Mouse (Mus musculus): ENCODE measurements at regions not wholly inside any gene's neighbourhood (a gene's known extent, or its start where the extent isn't known, plus 50 kb on each side); places are given as distances from the start of the nearest gene placed in this dataset.

- Histone ChIP-seq H3K4me3 (replicated peaks) (no peak overlapping the region), H3K36me3 (no peaks in the 10 kb centered on the region), H3K9me3 (replicated peaks) (no peaks in the 10 kb centered on the region), H3K27me3 (no peaks in the 10 kb centered on the region), H3K27ac (no peak overlapping the region), H3K4me2 (no peak overlapping the region), H3K4me1 (no peaks in the 10 kb centered on the region), H3K9ac (no peak overlapping the region)
- WGBS = 71% methylated on average over 7 of the region's 7 CpGs
- no peak for ATAC-seq (replicated peaks; ENCODE audit: low FRiP score)
These were observed 266.5 kb upstream of the Ppp2r3a start for GRCm38 (mm10) chr9:101518137-101518536.

GRCm38 (mm10) chr9:101510807-101511206 is 259.2 kb upstream of the Ppp2r3a start:
- 73% methylated on average over 3 of the region's 3 CpGs for WGBS
- no peak for ATAC-seq (replicated peaks; ENCODE audit: low FRiP score)
- no peak overlapping the region for H3K27ac ChIP-seq

DNA sequence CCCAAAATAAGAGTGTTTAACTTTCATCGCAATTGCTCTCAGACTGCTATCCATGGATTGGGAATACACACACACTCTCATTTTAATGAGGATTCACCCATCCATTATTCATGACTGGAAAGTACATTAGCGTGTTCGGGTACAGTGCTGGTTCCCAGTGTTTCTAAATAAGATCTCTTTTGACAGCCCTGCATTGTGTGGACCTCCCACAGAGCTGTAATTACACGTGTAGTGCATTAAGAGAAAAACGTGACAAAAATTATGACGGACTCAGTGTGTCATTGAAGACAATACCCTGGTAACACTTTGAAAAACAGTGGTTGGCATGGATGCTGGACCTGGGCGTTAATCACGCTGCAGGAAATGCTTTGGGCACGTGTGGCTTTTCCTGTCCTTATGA is 257.6 kb upstream of the Ppp2r3a start:
- 78% methylated on average over 9 of the region's 9 CpGs for WGBS
- no peak overlapping the region for H3K4me2 ChIP-seq
- H3K4me3 ChIP-seq (replicated peaks) = no peak overlapping the region
- H3K9ac ChIP-seq = no peak overlapping the region
- no peaks in the 10 kb centered on the region for H3K9me3 ChIP-seq (replicated peaks)
- H3K4me1 ChIP-seq = peaks cover 7% of the 10 kb centered on the region
- ATAC-seq (replicated peaks; ENCODE audit: low FRiP score) = no peak
- no peaks in the 10 kb centered on the region for H3K36me3 ChIP-seq
- H3K27ac ChIP-seq = no peak overlapping the region
- H3K27me3 ChIP-seq = peaks cover 2% of the 10 kb centered on the region; the same call in 1 of the 2 replicates

More at GRCm38 (mm10) chr9:101510807-101511206, 259.2 kb upstream of the Ppp2r3a start:
- Histone ChIP-seq H3K4me2 (no peak overlapping the region), H3K27me3 (peaks cover 2% of the 10 kb centered on the region; the same call in 1 of the 2 replicates), H3K4me1 (peaks cover 7% of the 10 kb centered on the region), H3K9me3 (replicated peaks) (no peaks in the 10 kb centered on the region), H3K4me3 (replicated peaks) (no peak overlapping the region), H3K36me3 (no peaks in the 10 kb centered on the region), H3K9ac (no peak overlapping the region)

DNA sequence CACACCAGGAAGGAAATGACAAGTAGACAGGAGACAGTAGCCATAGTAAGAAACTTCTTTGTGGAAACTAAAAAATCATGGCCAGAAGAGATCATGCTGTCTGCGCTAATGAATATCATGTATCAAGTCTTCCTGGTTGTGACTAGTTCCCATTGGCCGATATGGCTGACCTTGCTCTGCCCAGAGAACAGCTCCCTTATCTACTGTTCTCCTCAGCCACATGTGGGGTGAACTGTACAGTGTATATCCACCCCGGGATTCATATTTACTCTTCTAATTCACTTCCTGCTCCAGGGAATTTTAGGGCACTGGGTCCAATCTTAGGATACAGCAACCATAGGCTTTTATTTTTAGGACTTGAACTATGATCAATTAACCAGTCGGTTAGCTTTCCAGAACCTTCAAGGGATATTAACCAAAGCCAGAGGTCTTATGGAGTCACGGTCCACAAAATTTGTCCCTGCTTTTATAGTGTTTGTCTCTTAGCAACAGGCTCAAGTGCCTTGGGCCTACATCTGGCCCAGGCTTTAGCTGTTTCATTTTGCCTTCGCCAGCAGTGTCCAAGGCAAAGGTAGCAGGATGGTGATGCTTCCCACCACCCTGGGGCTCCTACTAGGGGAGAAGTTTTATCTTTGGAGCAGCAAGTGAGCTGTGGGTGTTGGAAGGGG is 255.6 kb upstream of the Ppp2r3a start:
- peaks cover 10% of the 10 kb centered on the region for H3K4me1 ChIP-seq
- H3K9ac ChIP-seq = no peak overlapping the region
- ATAC-seq (replicated peaks; ENCODE audit: low FRiP score) = peak; percentile 91
- peaks cover 2% of the 10 kb centered on the region; the same call in 1 of the 2 replicates for H3K27me3 ChIP-seq
- peak overlapping the region; percentile 23; the same call in 1 of the 2 replicates for H3K27ac ChIP-seq
- H3K4me3 ChIP-seq (replicated peaks) = no peak overlapping the region
- H3K36me3 ChIP-seq = no peaks in the 10 kb centered on the region
- 37% methylated on average over 6 of the region's 6 CpGs for WGBS
- no peak overlapping the region for H3K4me2 ChIP-seq
- H3K9me3 ChIP-seq (replicated peaks) = no peaks in the 10 kb centered on the region

DNA sequence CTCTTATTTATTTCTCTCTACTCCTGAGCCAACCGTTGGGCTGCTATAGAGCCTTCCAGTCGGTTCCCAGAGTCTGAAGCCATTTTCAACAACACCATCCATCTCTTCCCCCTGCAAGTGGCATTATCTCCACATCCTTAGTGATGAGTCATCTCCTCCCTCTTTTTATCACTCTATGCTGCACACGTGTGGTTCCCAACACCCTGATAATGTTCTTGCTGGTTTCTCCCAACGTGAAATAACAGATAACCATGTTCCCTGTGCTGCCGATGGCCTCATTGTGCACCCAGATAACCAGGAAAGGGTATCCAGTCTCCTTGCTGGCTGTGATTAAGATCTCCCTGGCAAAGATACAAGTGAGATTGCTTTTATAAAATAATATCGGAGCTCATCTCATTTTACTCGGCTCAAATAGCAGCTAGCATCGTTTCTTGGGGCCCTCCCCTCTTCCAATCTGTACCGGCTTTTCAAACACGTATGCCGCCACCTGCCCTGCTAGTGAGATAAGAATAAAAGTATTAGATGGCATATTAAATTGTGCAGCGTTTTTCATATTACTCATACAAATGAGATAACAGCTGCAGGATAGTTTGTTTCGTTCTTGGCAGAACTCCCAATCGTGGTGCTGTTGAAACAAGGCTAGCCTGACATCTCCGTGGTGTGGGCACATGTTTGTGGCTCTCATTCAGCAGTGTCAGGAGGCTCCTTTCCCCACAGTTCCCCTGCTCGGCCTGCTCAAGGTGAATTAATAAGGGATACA is 250.3 kb upstream of the Ppp2r3a start:
- H3K4me1 ChIP-seq = peaks cover 4% of the 10 kb centered on the region; the same call in 1 of the 2 replicates
- WGBS = 76% methylated on average over 16 of the region's 16 CpGs
- no peak overlapping the region for H3K27ac ChIP-seq
- no peaks in the 10 kb centered on the region for H3K27me3 ChIP-seq
- H3K36me3 ChIP-seq = no peaks in the 10 kb centered on the region
- H3K4me2 ChIP-seq = no peak overlapping the region
- no peak for ATAC-seq (replicated peaks; ENCODE audit: low FRiP score)
- H3K9me3 ChIP-seq (replicated peaks) = no peaks in the 10 kb centered on the region
- no peak overlapping the region for H3K4me3 ChIP-seq (replicated peaks)
- H3K9ac ChIP-seq = no peak overlapping the region

DNA sequence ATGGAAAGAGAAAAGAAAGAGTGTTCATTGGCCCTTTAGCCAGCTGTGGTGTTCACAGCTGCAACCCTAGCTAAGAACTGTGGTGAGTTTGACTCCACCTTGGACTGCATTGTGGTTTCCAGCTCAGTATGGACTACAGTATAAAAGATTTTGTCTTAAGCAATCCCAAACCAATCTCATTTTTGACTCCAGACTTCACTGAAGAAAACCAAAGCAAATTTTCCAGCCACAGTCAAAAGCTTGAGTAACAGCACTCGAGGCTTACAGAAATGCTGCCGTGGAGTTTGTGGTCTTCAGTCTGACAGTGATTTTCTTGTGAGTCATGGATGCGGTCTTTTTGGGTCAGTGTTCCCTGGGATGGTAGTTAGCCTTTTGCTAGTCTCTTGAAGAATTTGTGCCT is 249.4 kb upstream of the Ppp2r3a start:
- WGBS = 83% methylated on average over 3 of the region's 3 CpGs
- no peaks in the 10 kb centered on the region for H3K27me3 ChIP-seq

DNA sequence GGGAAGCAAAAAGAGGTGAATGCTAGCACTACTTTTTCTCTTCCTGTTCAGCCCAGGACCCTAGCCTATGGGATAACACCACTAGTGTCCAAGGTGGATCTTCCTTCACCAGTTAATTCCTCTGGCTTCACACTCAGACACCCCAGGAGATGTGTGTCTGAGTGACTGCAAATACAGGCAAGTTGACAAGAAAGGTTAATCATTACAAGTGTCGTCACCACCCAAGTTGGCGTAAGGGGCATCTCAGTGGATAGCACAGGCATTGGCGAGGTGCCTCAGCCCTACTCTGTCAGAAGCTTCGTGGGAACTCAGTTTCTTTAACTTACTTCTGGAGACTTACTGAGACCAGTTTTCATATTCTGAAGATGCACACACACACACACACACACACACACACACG is 247.1 kb upstream of the Ppp2r3a start:
- H3K36me3 ChIP-seq = no peaks in the 10 kb centered on the region
- 90% methylated on average over 5 of the region's 5 CpGs for WGBS
- no peak for ATAC-seq (replicated peaks; ENCODE audit: low FRiP score)
- 0 out of 2 replicates have a peak, but pooled peaks cover 3% of the 10 kb centered on the region for H3K4me1 ChIP-seq
- H3K9me3 ChIP-seq (replicated peaks) = no peaks in the 10 kb centered on the region
- H3K4me3 ChIP-seq (replicated peaks) = no peak overlapping the region
- H3K27ac ChIP-seq = no peak overlapping the region
- H3K9ac ChIP-seq = no peak overlapping the region
- no peak overlapping the region for H3K4me2 ChIP-seq
- H3K27me3 ChIP-seq = no peaks in the 10 kb centered on the region; the same call in 1 of the 2 replicates

More for the DNA sequence above, 249.4 kb upstream of the Ppp2r3a start:
- no peak overlapping the region for H3K4me3 ChIP-seq (replicated peaks)
- H3K36me3 ChIP-seq = no peaks in the 10 kb centered on the region
- 0 out of 2 replicates have a peak, but pooled peaks cover 3% of the 10 kb centered on the region for H3K4me1 ChIP-seq
- no peak overlapping the region for H3K9ac ChIP-seq
- H3K4me2 ChIP-seq = no peak overlapping the region
- no peak for ATAC-seq (replicated peaks; ENCODE audit: low FRiP score)
- no peak overlapping the region for H3K27ac ChIP-seq
- no peaks in the 10 kb centered on the region for H3K9me3 ChIP-seq (replicated peaks)

DNA sequence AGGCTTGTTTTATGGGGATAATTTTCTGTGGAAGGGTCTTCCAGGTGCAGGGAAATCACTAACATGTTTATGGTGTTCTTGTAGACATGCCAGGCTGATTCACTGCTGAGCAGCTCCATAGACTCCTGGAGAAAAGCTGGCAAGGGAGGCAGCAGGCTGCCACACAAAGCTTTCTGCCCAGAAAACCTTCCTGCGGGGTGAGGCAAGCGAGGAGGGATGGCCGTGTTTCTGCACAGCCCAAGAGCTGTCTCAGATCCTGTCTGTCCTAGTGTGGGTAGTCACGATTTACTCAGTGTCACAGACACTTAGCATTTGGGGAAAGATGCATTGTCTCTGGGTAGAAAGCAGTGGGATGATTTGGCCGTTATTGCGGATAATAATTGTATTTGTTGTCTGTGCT is 244.2 kb upstream of the Ppp2r3a start:
- no peaks in the 10 kb centered on the region for H3K4me1 ChIP-seq
- no peaks in the 10 kb centered on the region; the same call in 1 of the 2 replicates for H3K27me3 ChIP-seq
- WGBS = 75% methylated on average over 6 of the region's 6 CpGs
- no peak overlapping the region for H3K4me3 ChIP-seq (replicated peaks)
- H3K4me2 ChIP-seq = no peak overlapping the region
- no peaks in the 10 kb centered on the region for H3K9me3 ChIP-seq (replicated peaks)
- ATAC-seq (replicated peaks; ENCODE audit: low FRiP score) = no peak
- no peaks in the 10 kb centered on the region for H3K36me3 ChIP-seq
- no peak overlapping the region for H3K9ac ChIP-seq
- H3K27ac ChIP-seq = no peak overlapping the region

DNA sequence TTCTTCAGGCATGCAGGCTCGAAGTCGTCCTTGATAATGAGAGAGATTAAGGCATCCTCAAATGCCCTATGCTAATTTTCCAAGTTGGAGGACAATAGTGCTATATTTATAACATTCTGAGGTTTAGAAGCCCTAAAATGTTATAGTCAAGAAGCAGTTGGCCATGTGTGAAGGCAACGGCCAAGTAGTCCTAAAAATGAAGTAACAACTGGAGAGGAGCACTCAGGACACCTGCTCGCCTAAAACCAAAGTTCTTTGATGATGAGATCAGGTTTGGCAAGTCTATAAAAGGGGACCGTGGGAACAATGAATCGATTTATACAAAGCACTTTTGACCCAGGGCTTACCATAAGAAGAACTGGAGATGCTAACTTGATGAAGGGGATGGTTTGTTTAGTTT is 237.4 kb upstream of the Ppp2r3a start:
- no peaks in the 10 kb centered on the region; the same call in 1 of the 2 replicates for H3K27me3 ChIP-seq
- H3K4me3 ChIP-seq (replicated peaks) = no peak overlapping the region
- ATAC-seq (replicated peaks; ENCODE audit: low FRiP score) = no peak
- no peaks in the 10 kb centered on the region for H3K9me3 ChIP-seq (replicated peaks)
- no peak overlapping the region for H3K27ac ChIP-seq
- no peaks in the 10 kb centered on the region for H3K36me3 ChIP-seq
- 71% methylated on average over 6 of the region's 6 CpGs for WGBS
- H3K4me2 ChIP-seq = no peak overlapping the region
- no peaks in the 10 kb centered on the region for H3K4me1 ChIP-seq
- no peak overlapping the region for H3K9ac ChIP-seq

DNA sequence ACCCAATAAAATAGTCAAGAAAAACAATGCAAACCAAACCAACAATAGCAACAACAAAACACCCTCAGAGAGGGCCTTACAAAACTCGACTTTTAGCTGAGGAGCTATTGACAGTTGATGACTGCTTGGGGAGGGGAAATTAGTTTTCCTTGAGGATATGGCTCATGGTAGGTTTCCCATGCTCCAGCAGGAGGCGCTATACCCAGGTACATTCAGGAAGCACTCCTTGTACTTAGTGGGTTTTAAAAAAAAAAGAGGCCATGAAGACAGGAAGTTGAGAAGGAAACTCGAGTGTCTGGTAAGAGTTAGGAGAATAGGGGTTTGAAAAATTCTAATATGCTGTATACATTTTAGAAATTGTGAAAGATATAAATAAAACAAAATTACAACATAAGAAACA is 224.6 kb upstream of the Ppp2r3a start:
- ATAC-seq (replicated peaks; ENCODE audit: low FRiP score) = no peak

GRCm38 (mm10) chr9:101473074-101473461 is 221.5 kb upstream of the Ppp2r3a start:
- no peaks in the 10 kb centered on the region for H3K9me3 ChIP-seq (replicated peaks)
- 0 out of 2 replicates have a peak, but pooled peaks cover 3% of the 10 kb centered on the region for H3K27me3 ChIP-seq
- no peak overlapping the region for H3K9ac ChIP-seq
- 0 out of 2 replicates have a peak overlapping the region, but pooled peaks have one; percentile 9 for H3K27ac ChIP-seq
- ATAC-seq (replicated peaks; ENCODE audit: low FRiP score) = no peak
- H3K4me1 ChIP-seq = peaks cover 18% of the 10 kb centered on the region
- no peak overlapping the region for H3K4me3 ChIP-seq (replicated peaks)
- 58% methylated on average over 4 of the region's 4 CpGs for WGBS
- no peaks in the 10 kb centered on the region for H3K36me3 ChIP-seq
- H3K4me2 ChIP-seq = no peak overlapping the region

More for the DNA sequence above, 224.6 kb upstream of the Ppp2r3a start:
- H3K4me3 ChIP-seq (replicated peaks) = no peak overlapping the region
- no peaks in the 10 kb centered on the region for H3K36me3 ChIP-seq
- H3K4me1 ChIP-seq = peaks cover 18% of the 10 kb centered on the region
- H3K9me3 ChIP-seq (replicated peaks) = no peaks in the 10 kb centered on the region
- H3K4me2 ChIP-seq = no peak overlapping the region
- WGBS = 65% methylated on average over 3 of the region's 3 CpGs
- H3K9ac ChIP-seq = no peak overlapping the region
- H3K27ac ChIP-seq = no peak overlapping the region
- no peaks in the 10 kb centered on the region for H3K27me3 ChIP-seq

Measured in kidney, embryonic 15.5 days (tissue).